Mouse (Mus musculus) lung, postnatal 25 days (tissue): ENCODE measurements around the gene Dcp1b.
A peak's percentile ranks its signal among the peaks of the same experiment; 100 is the strongest.

Experiments used
- DNase-seq: peaks from one replicate; pipeline ENCODE4 v3.0.0; 2022; ENCODE audit warnings: low spot score

The Dcp1b gene

DNA sequence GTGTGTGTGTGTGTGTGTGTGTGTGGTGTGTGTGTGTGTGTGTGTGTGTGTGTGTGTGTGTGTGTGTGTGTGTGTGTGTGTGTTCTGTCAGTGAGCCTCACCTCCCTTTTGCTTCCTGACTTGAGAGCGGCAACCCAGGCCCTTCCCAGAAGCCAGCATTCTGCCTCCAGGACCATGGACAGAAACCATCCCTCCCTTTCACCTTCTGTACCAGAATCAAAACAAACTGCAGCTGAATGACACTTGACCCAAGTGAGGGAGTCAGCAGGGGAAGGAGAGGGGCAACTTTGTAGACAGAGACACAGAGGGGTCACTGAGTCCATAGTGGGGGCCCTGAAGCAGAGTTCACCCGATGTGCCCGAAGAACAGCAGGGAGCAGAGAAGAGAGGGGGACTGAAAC, 58.0 kb downstream of the Dcp1b start:
- DNase-seq, result no peak

GRCm38 (mm10) chr6:119235441-119235840, 60.4 kb downstream of the Dcp1b start:
- DNase-seq, result no peak

GRCm38 (mm10) chr6:119236241-119236640, 61.2 kb downstream of the Dcp1b start, which contains the start of gene Cacna2d4:
TSS of gene Cacna2d4 (plus strand) at chr6:119236526.
- DNase-seq, result no peak

DNA sequence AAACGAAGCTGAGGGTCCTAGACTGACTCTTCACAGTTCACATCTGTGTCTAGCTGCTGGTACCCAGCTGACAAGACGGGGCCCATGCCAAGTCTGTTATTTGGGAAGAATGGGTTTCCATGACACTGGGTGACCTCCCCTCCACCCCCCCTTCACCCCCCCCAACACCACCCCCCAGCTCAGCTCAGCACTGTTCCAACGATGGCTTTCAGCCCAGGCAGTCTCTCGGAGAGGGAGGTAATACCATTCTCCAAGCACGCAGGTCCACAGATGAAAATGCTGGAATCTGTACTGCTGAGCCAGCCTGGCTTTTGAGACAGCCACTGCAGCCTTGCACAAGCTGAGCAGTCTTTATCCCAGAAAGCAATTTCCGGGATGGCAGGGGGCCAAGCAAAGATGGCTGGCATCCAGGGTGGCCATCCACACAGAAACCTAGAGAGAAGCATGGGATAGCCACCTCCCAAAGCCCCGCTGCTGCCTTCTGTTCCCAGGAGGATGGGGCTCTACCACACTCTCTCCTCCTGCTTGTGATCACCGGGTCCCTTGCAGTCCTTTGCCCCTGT, 62.5 kb downstream of the Dcp1b start:
- peak; percentile 17 for DNase-seq

- no peak for DNase-seq
These were observed 64.4 kb downstream of the Dcp1b start for GRCm38 (mm10) chr6:119239341-119240005.

DNA sequence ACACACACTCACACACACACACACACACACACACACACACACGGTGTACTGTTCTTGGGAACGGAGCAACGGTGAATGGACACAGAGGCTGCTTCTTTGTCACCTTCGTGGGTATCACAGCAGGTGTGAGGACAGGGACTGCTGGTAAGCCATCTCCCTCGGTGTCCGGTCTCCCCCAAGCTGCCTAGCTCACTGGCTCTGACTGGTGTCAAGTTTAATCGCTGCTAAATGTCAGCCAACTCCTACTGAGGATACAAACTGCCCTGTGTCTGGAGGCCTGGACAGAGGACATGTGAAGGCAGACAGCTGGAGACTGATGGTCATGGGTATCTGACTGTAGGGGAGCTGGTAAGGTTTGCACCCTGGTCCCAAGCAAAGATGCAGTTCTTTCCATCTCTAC, 65.2 kb downstream of the Dcp1b start:
- DNase-seq, result no peak

GRCm38 (mm10) chr6:119240871-119241705, 66.0 kb downstream of the Dcp1b start:
- no peak for DNase-seq

GRCm38 (mm10) chr6:119246082-119246481, 71.0 kb downstream of the Dcp1b start:
- DNase-seq, result no peak

- no peak for DNase-seq
These were observed 73.5 kb downstream of the Dcp1b start for GRCm38 (mm10) chr6:119248578-119248977.

GRCm38 (mm10) chr6:119249726-119250125, 74.7 kb downstream of the Dcp1b start:
- no peak for DNase-seq

- DNase-seq, result no peak
These were observed 76.7 kb downstream of the Dcp1b start for GRCm38 (mm10) chr6:119251704-119252103.
